Mouse (Mus musculus) brain, adult 2 months (tissue): ENCODE results near the gene Tmem211.

Experiments used
- DNase-seq: peaks from one replicate; pipeline ENCODE4 v3.0.0; 2011; ENCODE audit warnings: low read depth, low spot score

The Tmem211 gene

GRCm38 (mm10) chr5:113226632-113227102 lies at the start of gene Tmem211:
TSS of gene Tmem211 (plus strand) at chr5:113226909.
- peak; percentile 92 for DNase-seq

- no peak for DNase-seq
These were observed 47.3 kb upstream of the Tmem211 start for GRCm38 (mm10) chr5:113179451-113179842.

GRCm38 (mm10) chr5:113179843-113180682 lies 46.6 kb upstream of the Tmem211 start:
- peak; percentile 89 for DNase-seq

- no peak for DNase-seq
These were observed 46.0 kb upstream of the Tmem211 start for GRCm38 (mm10) chr5:113180755-113181154.

GRCm38 (mm10) chr5:113181441-113181840 lies 45.3 kb upstream of the Tmem211 start:
- no peak for DNase-seq

- no peak for DNase-seq
These were observed 36.2 kb upstream of the Tmem211 start for GRCm38 (mm10) chr5:113190558-113190957.

GRCm38 (mm10) chr5:113191901-113192300 lies 34.8 kb upstream of the Tmem211 start:
- peak; percentile 59 for DNase-seq

GRCm38 (mm10) chr5:113193762-113194161 lies 32.9 kb upstream of the Tmem211 start:
- peak; percentile 69 for DNase-seq

GRCm38 (mm10) chr5:113195451-113195850 lies 31.3 kb upstream of the Tmem211 start:
- peak; percentile 77 for DNase-seq

GRCm38 (mm10) chr5:113195907-113196306 lies 30.8 kb upstream of the Tmem211 start:
- peak; percentile 77 for DNase-seq

GRCm38 (mm10) chr5:113196916-113197794 lies 29.6 kb upstream of the Tmem211 start:
- DNase-seq = no peak

GRCm38 (mm10) chr5:113199126-113199771 lies 27.5 kb upstream of the Tmem211 start:
- DNase-seq = peak; percentile 57

- DNase-seq = peak; percentile 42
These were observed 27.0 kb upstream of the Tmem211 start for GRCm38 (mm10) chr5:113199772-113200134.

- no peak for DNase-seq
These were observed 22.5 kb upstream of the Tmem211 start for GRCm38 (mm10) chr5:113204193-113204592.

- no peak for DNase-seq
These were observed 19.9 kb upstream of the Tmem211 start for GRCm38 (mm10) chr5:113206670-113207352.

- DNase-seq = no peak
These were observed 18.7 kb upstream of the Tmem211 start for GRCm38 (mm10) chr5:113208048-113208447.

GRCm38 (mm10) chr5:113208622-113209400 lies 17.9 kb upstream of the Tmem211 start:
- peak; percentile 83 for DNase-seq

GRCm38 (mm10) chr5:113209401-113209750 lies 17.3 kb upstream of the Tmem211 start:
- DNase-seq = no peak

- DNase-seq = no peak
These were observed 16.8 kb upstream of the Tmem211 start for GRCm38 (mm10) chr5:113209898-113210297.

- DNase-seq = no peak
These were observed 16.4 kb upstream of the Tmem211 start for GRCm38 (mm10) chr5:113210314-113210713.
